Mouse (Mus musculus): Measurements from ENCODE around the gene Smc6. TPM values are rescaled to one million over a fixed set of nuclear protein-coding genes. Genes with fewer than 3 reads are reported as not detected.

Gene Smc6
- polyA plus RNA-seq, 1 experiment from 2014 or later: 116 TPM

GRCm38 (mm10) chr12:11362435-11362834, 96.7 kb downstream of the Smc6 start:
- Histone ChIP-seq H3K4me1 (no peaks in the 10 kb centered on the region), H3K4me2 (replicated peaks) (no peak overlapping the region), H3K4me3 (no peak overlapping the region), H3K27me3 (replicated peaks) (no peaks in the 10 kb centered on the region), H3K9me3 (no peaks in the 10 kb centered on the region), H3K27ac (no peak overlapping the region), H3K9ac (no peak overlapping the region), H3K36me3 (no peaks in the 10 kb centered on the region)
- WGBS: 79% methylated on average over 6 of the region's 6 CpGs
- no peak for ATAC-seq (ENCODE audit: low FRiP score, low read depth)

DNA sequence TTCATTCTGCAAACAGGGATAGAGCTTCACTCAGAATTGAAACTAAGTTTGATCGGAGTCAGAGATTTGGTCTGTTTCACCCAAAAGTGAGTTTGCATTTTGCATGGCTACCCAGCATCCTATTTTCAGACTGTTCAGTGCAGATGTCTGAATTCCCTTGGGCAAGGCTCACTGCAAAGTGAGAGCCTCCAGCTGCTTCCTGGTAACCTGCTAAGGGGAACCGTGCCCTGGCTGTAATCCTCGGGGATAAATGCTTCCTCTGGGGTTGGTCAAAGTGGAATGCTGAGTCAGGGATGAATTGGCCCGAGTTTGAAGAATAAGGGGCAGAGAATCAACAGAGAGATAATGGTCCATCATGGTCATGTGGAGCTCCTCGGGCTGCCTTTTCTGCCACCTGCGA, 99.2 kb downstream of the Smc6 start:
- Histone ChIP-seq H3K9me3 (no peaks in the 10 kb centered on the region), H3K4me1 (no peaks in the 10 kb centered on the region), H3K36me3 (no peaks in the 10 kb centered on the region), H3K4me2 (replicated peaks) (no peak overlapping the region), H3K27me3 (replicated peaks) (no peaks in the 10 kb centered on the region), H3K4me3 (no peak overlapping the region), H3K9ac (no peak overlapping the region), H3K27ac (no peak overlapping the region)
- 67% methylated on average over 6 of the region's 6 CpGs for WGBS
- ATAC-seq (ENCODE audit: low FRiP score, low read depth): no peak

DNA sequence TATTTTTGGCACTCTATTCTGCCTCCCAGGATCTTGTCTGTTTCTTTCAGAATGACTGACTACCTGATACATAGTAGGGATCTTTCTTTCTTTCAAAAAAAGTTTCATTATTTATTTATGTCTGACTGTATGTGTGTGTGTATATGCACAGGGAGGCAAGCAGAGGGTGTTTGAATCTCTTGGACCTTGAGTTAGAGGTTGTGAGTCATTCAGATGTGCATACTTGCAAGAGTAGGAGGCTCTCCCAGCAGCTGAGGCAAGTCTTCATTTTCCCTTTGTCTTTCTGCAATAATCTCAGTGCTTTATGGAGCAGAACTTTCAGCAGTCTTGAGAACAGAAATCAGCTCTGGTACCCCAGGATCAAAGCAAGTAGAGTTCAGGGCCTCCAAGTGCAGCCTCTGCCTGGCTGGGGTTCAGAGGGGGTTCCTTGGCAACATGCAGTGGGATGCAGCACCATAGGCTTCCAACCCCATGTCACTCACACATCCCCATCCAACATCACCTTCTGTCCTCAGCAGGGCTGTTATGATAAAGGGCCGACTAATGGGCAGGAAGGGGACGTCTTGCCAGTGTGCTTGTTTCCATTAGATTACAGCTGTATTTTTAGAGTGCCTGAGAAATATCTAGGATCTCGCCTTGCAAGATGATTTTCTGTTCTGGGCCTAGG, 101.5 kb downstream of the Smc6 start:
- Histone ChIP-seq H3K9ac (no peak overlapping the region), H3K4me1 (no peaks in the 10 kb centered on the region), H3K9me3 (no peaks in the 10 kb centered on the region), H3K27me3 (replicated peaks) (no peaks in the 10 kb centered on the region), H3K4me3 (no peak overlapping the region), H3K36me3 (no peaks in the 10 kb centered on the region), H3K4me2 (replicated peaks) (no peak overlapping the region), H3K27ac (no peak overlapping the region)
- 67% methylated on average over 3 of the region's 3 CpGs for WGBS
- ATAC-seq (ENCODE audit: low FRiP score, low read depth): no peak

Small RNAs within 50 kb of the gene (microRNA-seq; reads per million reads assigned to microRNA genes)
- gene Mir7675: not detected

Other genes starting within 250 kb of the Smc6 start
- gene Kcns3, start 114.8 kb upstream of the Smc6 start, polyA plus RNA-seq (2016; fragmentation: Nextera tagmentation; extraction: Ambion mirVana): 1.1 TPM in 2 replicates
- not detected in 2 replicates for gene Msgn1, start 56.9 kb upstream of the Smc6 start, polyA plus RNA-seq (2016; fragmentation: Nextera tagmentation; extraction: Ambion mirVana)
- gene Gen1, start 85 bp upstream of the Smc6 start, polyA plus RNA-seq (2016; fragmentation: Nextera tagmentation; extraction: Ambion mirVana): 8.9 TPM in 2 replicates
- 4.5 and 6.2 TPM in 2 replicates for gene Vsnl1, start 170.7 kb downstream of the Smc6 start, polyA plus RNA-seq (2016; fragmentation: Nextera tagmentation; extraction: Ambion mirVana)
- gene Rad51ap2, start 190.2 kb downstream of the Smc6 start, polyA plus RNA-seq (2016; fragmentation: Nextera tagmentation; extraction: Ambion mirVana): 0.36 and 0.42 TPM in 2 replicates